Mouse (Mus musculus) layer of hippocampus, adult 8-10 months (tissue): ENCODE measurements around the gene N4bp2. TPM values are rescaled to one million over a fixed set of nuclear protein-coding genes. Genes with fewer than 3 reads are reported as not detected.

Experiments used
- DNase-seq, 2 experiments: peaks; one replicate each; pipeline ENCODE4 v3.0.0; 2022; ENCODE audit warnings: low spot score in 2 of 2
- total RNA-seq, 4 experiments: library from RNA; stranded (reverse); gene quantifications; 2 replicates each; pipeline ENCODE4 v1.2.4; 2022

The N4bp2 gene
- total RNA-seq, 4 experiments from 2014 or later: 9.2 to 12.1 (median 10.0) TPM

- DNase-seq: no peak
Observed at GRCm38 (mm10) chr5:65826476-65826875, 63.2 kb downstream of the N4bp2 start.

GRCm38 (mm10) chr5:65827102-65827501 is 63.8 kb downstream of the N4bp2 start:
- DNase-seq: no peak

DNA sequence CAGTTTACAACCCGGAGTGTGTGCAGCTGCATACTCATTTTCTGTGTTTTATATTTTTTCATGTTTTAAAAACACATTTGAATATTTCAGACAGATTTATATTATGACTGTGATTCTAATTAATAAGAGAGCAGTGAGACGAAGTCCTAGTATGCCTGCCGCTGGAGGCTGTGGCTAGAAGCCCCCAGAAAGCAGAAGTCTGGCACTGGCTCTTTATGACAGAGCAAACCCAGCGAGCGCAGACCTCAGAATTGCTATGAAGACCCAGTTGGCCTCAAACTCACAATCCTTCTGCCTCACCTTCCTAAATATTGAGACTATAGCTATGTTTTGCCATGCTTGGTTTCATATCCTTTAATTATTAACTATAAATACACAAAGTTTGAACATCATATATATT is 64.9 kb downstream of the N4bp2 start:
- DNase-seq: no peak

DNA sequence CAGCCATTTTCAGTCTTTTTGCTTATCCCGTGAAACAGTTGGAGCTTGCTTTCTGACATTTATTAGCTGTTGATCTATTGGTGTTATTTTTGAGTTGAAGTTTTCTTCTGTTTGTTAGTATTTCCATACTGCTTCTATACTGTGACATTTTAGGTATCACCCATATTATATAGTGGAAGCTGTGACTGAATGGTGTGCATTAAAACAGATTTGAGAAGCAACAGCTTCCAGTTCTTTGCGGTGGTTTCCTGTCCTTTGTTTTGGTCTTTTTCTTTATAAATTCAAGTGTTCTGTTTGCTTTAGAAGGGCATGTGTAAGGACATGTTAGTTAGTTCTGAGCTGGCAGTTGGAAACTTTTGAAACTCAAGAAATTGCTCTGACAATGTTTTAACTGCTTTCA is 65.7 kb downstream of the N4bp2 start:
- DNase-seq: no peak

DNA sequence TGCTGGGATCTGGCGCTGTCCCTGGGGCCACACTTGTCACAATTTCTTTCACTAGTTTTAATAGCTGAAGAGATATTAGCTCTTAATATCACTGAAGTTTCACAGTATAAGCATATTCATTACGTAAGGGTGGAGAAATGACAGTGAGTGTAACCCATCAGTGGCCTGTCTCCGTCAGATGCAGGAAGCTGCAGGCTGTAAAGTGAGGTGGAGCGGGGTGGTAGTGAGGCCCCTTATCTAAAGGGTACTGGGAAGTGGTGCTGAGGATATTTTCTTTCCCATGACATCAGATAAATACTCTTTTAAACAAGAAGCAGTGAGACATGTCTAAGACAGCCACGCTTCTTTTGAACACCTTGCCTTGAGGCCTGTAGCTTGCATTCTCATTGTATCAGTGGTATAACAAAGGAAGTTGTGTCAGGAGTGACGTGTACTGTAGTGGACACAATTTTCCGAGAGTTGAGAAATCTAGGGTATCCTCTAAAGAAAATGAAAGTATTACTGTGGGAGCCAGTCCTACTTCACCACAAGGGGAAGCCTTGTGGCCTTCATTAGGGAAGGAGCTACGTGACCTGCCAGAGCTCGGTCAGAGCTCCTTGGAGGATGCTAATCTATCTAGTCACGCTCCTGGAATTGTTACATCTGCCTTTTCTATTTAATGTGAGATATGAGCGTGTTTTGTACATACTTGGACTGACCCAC is 68.7 kb downstream of the N4bp2 start:
- no peak for DNase-seq

GRCm38 (mm10) chr5:65833092-65833491 is 69.8 kb downstream of the N4bp2 start:
- DNase-seq: no peak

DNA sequence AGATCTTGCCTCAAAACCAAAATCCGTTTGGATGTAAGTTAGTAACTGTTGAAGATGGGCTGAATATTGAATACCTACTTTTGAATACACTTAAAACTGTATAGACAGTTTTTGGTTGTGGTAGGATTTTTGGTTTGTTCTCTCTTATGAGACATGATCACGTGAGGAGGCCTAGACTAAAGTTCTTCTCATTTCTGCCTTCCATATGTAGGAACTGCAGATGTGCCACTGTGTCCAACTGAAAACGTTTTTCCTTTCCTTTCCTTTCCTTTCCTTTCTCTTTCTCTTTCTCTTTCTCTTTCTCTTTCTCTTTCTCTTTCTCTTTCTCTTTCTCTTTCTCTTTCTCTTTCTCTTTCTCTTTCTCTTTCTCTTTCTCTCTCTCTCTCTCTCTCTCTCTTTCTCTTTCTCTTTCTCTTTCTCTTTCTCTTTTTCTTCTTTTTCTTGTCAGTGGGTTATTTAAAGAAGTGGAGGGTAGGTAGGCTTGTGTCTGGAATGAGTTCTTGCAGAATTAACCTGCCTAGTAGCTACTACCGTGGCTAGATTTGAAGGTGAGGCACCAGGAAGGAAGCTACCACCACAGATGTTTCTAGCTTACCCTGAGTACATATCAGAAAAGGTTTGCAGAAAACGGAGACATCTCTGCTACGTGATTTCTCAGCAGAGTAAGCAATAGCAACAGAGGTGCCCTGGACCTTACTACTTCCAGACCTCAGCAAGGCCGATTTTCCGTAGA is 70.6 kb downstream of the N4bp2 start:
- no peak for DNase-seq

- no peak for DNase-seq
Observed at GRCm38 (mm10) chr5:65838053-65838452, 74.7 kb downstream of the N4bp2 start.

DNA sequence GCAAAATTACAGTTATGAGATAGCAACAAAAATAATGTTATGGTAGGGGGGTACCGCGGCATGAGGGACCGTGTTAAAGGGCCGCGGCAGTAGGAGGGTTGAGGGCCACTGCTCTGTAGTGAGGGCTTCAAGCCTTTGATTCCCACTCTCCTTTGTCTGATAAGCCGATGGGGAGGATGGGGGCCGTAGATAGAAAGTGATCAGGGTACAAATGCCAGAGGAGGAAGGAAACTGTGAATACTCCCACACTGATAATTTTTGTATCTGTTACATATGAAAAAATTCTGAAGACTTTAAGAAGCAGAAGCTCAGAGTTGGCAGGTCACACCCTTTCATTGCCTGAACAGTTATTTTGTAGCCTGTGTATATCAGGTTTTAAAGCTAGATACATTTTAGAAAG is 79.6 kb downstream of the N4bp2 start:
- no peak for DNase-seq

DNA sequence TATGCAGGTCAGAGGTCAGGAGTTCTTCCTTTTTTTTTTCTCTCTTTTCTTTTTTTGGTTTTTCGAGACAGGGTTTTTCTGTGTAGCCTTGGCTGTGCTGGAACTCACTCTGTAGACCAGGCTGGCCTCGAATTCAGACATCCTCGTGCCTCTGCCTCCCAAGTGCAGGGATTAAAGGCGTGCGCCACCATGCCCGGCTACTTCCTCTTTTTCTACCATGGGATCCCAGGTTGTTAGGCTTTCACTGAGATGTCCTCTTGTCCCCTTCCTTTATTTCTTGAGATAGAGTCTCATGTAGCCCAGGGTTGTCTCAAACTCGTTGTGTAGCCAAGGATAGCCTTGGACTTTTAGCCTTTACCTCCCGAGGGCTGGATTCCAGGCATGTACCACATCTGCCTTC is 83.2 kb downstream of the N4bp2 start:
- DNase-seq: no peak

GRCm38 (mm10) chr5:65846958-65847357 is 83.6 kb downstream of the N4bp2 start:
- no peak for DNase-seq

DNA sequence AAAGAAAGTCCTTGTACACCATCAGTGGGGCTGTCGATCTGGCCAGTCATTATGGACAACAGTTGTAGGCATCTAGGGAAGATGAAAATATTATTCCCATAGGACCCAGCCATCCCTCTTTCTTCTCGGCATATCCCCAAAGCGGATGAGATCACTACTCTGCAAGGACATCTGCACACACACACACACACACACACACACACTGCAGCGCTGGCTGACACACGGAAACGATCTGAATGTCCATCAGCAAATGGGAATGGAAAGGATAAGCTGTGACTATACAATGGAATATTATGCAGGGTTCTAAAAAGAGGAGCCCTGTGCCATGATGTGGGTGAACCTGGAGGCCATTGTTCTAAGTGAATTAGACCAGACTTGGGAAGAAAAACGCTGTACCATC is 84.3 kb downstream of the N4bp2 start:
- no peak for DNase-seq

DNA sequence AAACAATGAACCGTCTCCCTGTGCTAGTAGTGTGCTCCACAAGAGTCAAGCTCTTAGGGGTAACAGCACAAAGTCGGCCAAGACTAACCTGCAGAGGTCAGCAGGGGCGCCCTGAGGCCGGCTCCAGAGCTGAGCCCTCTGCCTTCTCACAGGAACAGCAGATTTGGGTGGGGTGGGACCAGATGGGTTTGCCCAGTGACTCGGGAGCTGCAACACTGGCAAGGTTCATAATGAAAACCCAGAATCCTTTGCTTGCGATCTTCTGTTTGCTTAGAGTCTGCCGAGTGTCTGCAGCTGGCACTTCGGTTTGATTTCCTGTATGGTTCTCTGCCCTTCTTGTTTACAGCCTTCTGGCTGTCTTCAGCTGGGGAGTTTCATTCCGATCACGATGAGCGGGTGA is 87.4 kb downstream of the N4bp2 start:
- no peak for DNase-seq

- no peak for DNase-seq
Observed at GRCm38 (mm10) chr5:65854786-65855191, 91.5 kb downstream of the N4bp2 start.

DNA sequence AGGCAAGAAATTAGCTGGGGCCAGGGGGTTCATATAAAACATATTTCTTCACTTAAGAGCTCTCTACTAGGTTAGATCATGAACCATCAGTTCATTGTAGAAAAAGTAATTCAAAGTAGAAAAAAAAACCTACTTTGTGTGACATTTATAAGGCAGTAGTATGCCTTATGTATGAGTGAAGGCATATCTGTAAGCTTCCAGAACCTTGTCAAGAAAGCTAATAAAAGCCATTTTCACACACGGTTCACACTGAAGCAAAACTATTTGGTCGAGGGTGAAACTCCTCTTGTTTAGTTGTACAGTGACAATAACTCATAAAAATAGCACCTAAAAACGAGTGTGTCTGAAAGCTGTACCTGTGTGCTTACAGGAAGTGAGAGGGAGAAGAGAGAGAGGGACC is 92.2 kb downstream of the N4bp2 start:
- DNase-seq: no peak

GRCm38 (mm10) chr5:65856591-65857411 is 93.5 kb downstream of the N4bp2 start:
- DNase-seq: no peak

- DNase-seq: no peak
Observed at GRCm38 (mm10) chr5:65857935-65858334, 94.6 kb downstream of the N4bp2 start.

DNA sequence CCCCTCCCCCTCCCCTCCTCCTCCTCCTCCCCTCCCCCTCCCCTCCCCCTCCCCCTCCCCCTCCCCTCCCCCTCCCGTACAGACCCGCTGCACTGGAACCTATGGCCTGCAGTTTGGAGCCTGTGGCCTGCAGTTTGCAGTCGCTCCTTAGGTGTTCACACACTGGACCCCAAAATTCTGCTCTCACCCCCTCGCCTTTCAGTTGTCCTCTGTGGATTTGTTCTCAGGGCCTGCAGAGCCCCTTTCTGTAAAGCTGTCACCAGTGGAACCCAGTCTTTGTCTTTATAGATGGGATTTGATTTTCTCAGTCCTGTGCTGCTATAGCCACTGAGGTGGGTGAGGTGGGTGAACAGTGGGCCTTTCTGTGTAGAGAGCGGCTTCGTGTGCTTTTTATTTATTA is 95.0 kb downstream of the N4bp2 start:
- DNase-seq: no peak

GRCm38 (mm10) chr5:65858898-65859297 is 95.6 kb downstream of the N4bp2 start:
- DNase-seq: no peak

DNA sequence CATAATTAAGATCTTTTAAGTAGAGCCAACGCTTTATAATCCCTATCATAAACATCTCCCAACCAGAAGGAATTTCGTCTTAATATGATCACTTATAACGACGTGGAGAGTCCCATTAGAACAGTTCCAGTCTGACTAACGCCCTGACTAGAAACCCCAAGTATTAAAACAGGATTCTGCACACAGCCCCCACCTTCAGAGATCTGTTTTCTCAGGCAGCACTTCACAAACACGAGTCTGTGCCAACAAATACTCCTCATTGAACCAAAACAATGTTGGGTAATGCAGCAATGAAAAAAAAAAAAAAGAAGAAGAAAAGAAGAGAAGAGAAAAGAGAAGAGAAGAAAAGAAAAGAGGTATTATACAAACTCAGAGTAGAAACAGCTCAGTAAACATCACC is 96.1 kb downstream of the N4bp2 start:
- DNase-seq: no peak

- DNase-seq: no peak
Observed at GRCm38 (mm10) chr5:65860281-65861000, 97.1 kb downstream of the N4bp2 start.
